Mouse (Mus musculus): ENCODE data around the gene Il27ra.

The Il27ra gene

DNA sequence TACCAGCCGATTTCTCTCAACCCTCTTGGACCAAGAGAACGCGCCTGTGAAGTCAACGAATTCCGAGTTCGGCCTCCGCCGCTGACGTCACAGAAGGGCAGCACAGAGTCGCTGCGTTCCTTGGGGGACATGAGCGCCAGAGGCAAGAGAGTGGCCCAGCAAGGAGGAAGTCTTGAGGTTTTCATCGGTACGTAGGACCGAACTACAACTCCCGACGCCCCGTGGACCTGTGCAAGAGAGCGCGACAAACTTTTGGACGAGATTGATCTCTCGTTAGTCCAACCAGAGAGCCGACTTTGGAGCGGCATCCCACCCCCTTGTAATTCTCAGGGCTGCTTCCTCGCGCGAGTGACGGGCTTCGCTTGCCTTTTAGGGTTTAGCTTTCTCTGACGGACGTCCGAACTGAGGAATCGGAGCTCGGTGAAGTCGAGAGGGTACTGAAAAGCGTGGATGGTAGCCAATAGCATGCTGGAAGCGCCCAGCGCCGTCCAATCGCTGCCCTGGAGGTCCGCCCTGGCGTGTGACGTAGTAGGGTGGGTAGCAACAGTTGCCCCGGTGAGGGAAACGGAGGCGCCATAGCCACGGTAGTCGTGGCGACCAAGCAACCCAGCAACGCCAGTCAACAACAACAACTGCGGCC lies 24.0 kb upstream of the Il27ra start, which contains the start of gene Rfx1:
TSS of gene Rfx1 (plus strand) at position 544 of the 640 bp plus-strand sequence.
- DNase-seq (ENCODE audit: low read depth, low spot score), result peak; percentile 100

DNA sequence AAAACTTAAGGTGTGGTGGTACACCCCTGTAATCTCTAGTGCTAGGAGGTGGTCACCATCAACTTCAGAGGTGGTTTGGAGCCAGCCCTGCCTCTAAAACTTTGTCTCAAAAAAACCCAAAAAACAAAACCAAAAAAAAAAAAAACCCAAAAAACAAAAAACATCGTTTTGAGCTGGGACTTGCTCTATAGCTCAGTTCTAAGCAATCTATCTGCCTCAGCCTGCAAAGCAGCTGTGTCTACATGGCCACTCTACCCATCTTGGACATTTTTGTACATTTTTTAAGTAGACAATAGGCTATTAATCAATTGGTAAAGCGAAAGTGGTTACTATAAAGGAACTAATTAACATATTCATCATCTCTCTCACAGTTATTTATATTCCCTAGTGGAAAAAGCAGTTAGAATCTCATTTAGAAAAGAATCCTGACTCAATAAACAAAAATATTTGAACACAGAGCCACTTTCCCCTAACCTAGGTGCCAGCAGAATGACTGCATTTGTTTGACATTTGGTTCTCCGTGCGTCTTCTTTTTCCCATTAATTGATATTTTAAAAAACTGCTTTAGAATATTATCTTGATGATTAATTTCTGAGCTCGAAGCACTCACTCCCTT lies 23.2 kb upstream of the Il27ra start:
- no peak for DNase-seq (ENCODE audit: low read depth, low spot score)

DNA sequence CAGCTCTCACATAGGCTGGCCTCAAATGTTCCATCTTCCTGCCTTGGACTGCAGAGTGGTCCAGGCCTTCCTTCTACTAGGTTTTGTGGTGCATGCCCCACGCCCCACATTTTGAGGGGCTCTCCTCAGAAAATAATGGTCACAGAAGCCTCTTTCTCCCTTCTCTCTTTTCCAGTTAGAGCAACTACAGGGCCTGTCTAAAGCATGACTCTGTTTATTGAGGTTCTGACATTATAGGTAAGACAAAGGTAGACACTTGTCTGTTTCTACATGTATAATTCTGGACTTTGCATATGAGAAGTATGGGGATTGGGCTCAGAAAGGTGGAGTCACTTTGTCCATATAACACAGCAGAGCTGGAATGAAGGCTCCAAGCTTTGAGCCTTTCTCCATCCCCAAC lies 22.6 kb upstream of the Il27ra start, which contains the start of gene Gm10643:
TSS of gene Gm10643 (minus strand) at position 101 of the 400 bp plus-strand sequence.
- no peak for DNase-seq (ENCODE audit: low read depth, low spot score)

DNA sequence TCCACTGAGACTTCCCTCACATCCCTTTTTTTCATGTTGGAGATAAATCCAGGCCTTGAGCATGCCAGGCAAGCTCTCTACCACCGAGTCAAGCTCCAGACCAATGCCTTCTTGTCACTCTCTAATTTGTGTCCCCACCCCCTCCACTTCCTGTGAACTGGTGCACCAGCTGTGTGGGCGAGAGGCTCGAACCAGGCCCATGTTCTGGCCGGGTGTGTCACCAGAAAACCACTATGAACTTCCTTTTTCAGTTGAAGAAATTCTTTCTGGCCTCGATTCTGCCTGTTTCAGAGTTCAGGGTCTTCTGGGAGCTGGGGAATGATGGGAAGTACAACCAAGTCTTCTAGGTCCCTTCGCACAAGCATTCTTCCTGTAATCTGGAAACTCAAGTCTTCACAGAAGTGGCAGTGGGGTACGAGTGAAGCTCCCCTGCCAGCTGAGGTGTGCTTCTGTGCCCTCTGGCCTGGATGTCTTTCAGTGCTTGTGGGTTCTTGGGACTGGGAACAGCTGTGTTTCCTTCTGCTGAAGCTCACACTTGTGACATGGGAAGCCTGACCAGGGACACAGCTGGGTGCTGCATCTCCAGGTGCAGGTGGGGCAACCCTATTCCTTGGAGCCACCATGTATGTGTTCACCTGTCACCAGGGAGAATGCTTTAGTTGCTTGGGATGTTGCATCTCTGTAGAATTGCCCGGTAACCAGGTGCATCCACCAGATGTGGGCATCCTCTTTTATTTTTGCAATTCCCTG lies 21.6 kb upstream of the Il27ra start:
- DNase-seq (ENCODE audit: low read depth, low spot score), result no peak

DNA sequence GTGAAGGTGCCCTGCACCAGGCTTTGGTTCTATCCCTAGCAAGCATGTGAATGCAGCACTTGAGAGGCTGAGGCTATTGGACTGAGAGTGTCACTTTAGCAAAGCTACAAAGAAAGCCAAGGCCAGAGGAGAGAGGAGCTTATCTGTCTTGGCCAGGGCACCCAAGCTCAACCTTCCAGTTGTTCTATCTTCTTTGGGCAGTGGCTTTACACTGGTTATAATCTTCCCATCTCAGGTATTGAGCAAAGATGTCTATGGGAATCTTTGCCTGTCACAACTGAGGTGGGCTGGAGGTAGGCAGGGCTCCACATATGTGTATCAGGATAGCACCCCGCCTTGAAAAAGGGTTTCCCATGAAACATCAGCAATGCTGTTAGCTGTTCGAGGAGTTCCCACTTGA lies 17.9 kb upstream of the Il27ra start:
- DNase-seq (ENCODE audit: low read depth, low spot score), result no peak

- peak; percentile 53 for DNase-seq (ENCODE audit: low read depth, low spot score)
These were observed 16.8 kb upstream of the Il27ra start for GRCm38 (mm10) chr8:84059226-84059625.

DNA sequence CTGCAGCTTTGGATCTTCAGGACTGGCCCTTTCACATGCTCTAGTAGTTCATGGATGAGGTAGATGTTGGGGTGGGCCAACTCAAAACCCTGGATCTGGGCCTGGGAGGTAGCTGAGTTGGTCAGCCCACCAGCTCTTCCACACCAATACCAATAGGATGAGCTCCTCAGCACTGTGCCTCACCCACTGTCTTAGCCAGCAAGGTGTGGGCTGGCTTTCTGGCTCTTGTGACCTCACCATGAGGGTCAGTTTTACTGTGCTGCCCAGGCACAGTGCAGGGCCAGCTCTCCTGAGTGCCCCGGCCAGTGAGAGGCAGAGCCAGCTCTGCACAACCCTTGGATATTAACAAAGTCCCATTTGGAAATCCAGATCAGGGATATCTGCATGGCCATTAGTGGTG lies 15.4 kb upstream of the Il27ra start:
- no peak for DNase-seq (ENCODE audit: low read depth, low spot score)

DNA sequence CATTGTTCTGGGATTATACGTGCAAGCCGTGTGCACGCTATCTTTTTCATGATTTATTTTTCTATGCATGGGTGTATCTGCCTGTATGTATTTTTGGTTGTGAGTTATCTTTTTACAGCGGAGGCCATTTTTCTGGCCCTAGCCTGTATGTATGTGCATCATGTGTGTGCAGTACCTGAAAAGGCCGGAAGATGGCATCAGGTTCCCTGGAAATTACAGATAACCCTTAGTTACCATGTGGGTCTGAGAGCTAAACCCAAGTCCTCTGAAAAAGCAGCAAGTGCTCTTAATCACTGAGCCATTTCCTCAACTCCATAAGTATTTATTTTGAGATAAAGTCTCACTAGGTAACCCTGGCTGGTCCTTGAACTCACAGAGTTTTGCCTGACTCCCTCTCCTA lies 10.8 kb upstream of the Il27ra start:
- DNase-seq (ENCODE audit: low read depth, low spot score), result peak; percentile 81

DNA sequence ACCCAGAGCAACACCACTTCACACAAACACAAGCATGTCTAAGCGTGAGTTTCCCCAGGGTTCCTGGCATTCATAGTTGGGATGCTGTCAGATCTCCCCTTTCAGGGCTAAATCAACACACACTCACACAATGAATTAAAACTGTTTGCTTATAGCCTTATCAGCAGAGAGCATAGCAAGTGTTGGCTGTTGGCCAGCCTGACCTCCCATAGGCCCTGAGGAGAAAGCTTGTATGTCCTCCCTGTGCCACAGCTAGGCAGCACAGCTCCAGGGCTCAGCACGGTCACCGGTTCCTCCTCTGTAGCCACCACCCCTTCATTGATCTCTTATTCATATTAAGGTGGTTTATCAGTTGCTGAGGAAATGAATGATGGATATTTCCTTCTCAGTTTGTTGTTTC lies 10.4 kb upstream of the Il27ra start:
- DNase-seq (ENCODE audit: low read depth, low spot score), result no peak

GRCm38 (mm10) chr8:84048171-84048570 lies 5.8 kb upstream of the Il27ra start:
- no peak for DNase-seq (ENCODE audit: low read depth, low spot score)

- peak; percentile 43 for DNase-seq (ENCODE audit: low read depth, low spot score)
These were observed 4.1 kb upstream of the Il27ra start for GRCm38 (mm10) chr8:84046505-84046904.

GRCm38 (mm10) chr8:84044900-84045299 lies 2.5 kb upstream of the Il27ra start, which contains the start of gene Rln3:
Rln3 (minus strand) TSS chr8:84045000.
- no peak for DNase-seq (ENCODE audit: low read depth, low spot score)

GRCm38 (mm10) chr8:84044103-84044502 lies 1.7 kb upstream of the Il27ra start:
- peak; percentile 55 for DNase-seq (ENCODE audit: low read depth, low spot score)

GRCm38 (mm10) chr8:84042948-84043342 lies 556 bp upstream of the Il27ra start:
- DNase-seq (ENCODE audit: low read depth, low spot score), result no peak

DNA sequence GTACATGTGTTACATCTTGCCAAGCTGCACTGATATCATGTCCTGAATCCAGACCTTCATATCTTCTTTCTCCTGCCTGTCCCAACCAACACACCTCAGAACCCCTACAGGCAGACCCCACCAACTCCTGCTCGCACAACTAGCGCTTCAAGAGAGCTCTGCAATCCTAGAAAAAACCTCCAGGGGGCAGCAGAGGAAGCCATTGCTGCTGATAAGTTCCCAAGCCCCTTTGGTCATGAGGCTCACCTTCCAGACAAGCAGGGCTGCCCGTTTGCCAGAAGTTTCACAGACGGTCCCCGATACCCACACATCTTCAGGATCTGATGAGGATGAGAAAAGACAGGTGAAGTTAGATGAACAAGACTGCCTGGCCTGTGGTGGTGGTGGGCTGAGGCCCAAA lies 3.3 kb downstream of the Il27ra start:
- peak; percentile 90 for DNase-seq (ENCODE audit: low read depth, low spot score)

GRCm38 (mm10) chr8:84038015-84038414 lies 4.4 kb downstream of the Il27ra start:
- DNase-seq (ENCODE audit: low read depth, low spot score), result no peak

DNA sequence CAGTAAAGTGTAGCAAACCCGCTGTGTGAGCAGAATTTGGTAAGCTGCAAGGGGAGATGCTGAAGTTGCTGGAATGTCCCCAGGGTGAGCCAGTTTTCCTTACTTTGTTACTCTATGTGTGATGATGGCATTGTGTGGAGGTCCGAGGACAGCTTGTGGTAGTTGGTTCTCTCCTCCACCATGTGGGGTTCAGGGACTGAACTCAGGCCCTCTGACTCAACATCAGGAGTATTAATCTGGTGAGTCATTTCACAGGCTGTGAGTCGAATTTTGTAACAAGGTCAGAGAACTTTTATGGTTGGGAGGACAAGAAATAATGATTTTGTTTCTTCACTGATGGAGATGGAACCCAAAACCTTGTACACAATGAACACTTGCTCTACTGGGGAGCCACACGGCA lies 9.6 kb downstream of the Il27ra start:
- no peak for DNase-seq (ENCODE audit: low read depth, low spot score)

- DNase-seq (ENCODE audit: low read depth, low spot score), result peak; percentile 53
These were observed 13.1 kb downstream of the Il27ra start for GRCm38 (mm10) chr8:84029272-84029671.

GRCm38 (mm10) chr8:84027449-84027848 lies 14.9 kb downstream of the Il27ra start:
- peak; percentile 82 for DNase-seq (ENCODE audit: low read depth, low spot score)

DNA sequence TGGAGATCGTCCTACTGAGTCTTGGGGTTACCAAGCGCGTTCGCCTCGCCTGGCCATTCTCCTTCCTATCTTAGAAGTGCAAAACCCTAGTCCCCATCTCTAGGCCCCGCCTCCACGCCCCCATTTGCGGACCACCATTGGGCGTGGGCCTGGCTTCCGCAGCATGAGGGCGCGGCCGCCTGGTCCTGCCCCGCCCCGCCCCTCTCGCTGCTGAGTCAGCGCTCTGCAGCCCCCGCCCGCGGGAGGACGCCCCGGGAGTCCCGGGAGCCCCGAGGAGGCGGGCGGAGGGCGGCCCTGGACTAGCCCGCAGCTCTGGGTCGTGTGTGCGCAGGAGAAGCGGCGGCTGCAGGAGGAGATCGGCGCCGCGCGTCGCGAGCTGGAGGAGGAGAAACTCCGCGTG lies 16.5 kb downstream of the Il27ra start:
- peak; percentile 74 for DNase-seq (ENCODE audit: low read depth, low spot score)

DNA sequence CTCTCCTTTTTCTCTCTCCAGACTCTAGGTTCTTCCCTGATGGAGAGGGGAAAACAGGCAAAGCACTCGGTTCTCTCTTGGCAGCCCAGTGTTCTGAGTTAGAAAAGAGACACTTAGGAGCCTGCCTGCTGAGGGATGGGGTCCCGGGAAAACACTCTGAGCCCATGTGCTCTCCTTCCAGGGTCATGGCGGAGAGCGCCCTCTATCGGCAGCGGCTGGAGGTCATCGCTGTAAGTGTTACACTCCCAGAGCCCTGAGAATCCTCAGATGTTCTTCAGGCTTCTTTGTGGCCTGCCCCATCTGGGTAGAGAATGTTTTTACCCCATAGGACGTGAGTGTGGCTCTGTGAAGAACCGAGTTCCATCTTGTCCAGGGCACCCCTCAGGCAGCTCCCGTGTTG lies 18.2 kb downstream of the Il27ra start:
- peak; percentile 90 for DNase-seq (ENCODE audit: low read depth, low spot score)

GRCm38 (mm10) chr8:84023631-84024030 lies 18.8 kb downstream of the Il27ra start:
- no peak for DNase-seq (ENCODE audit: low read depth, low spot score)

- no peak for DNase-seq (ENCODE audit: low read depth, low spot score)
These were observed 19.3 kb downstream of the Il27ra start for GRCm38 (mm10) chr8:84023085-84023484.
